ENCODE assay signal across 15 mouse cellular contexts in genomic region chr2:116165871-116166770, GRCm38 (mm10).
DNase-seq lines count a peak whose midpoint lies in the region; ATAC-seq lines count a peak whose summit lies in the region.
"Had no signal": no experiment of that assay in that cellular context is flagged by ENCODE, and none has a peak within 500 bp of the region (broad histone marks: within the 10 kb centered on the region; RNA-seq: fewer than 3 reads in every experiment).

No protein-coding gene starts in this region.

- no peaks in the 10 kb centered on the region for H3K9me3 ChIP-seq in heart, embryonic 11.5 days (replicated peaks; ENCODE audit: control insufficient read depth, low read length)
- no peaks in the 10 kb centered on the region for H3K9me3 ChIP-seq in limb, embryonic 12.5 days
- H3K9me3 ChIP-seq in limb, embryonic 10.5 days (replicated peaks) = no peaks in the 10 kb centered on the region
- no peaks in the 10 kb centered on the region for H3K9me3 ChIP-seq in neural tube, embryonic 12.5 days
- no peaks in the 10 kb centered on the region for H3K9me3 ChIP-seq in neural tube, embryonic 15.5 days (replicated peaks)
- no peaks in the 10 kb centered on the region for H3K9me3 ChIP-seq in stomach, embryonic 16.5 days (replicated peaks; ENCODE audit: control insufficient read depth, low read length)
- H3K9me3 ChIP-seq: liver, embryonic 15.5 days had no signal

- no peak overlapping the region for H3K9ac ChIP-seq in heart, embryonic 11.5 days (ENCODE audit: low read depth, low read length)
- no peak overlapping the region for H3K9ac ChIP-seq in limb, embryonic 12.5 days (replicated peaks)
- no peak overlapping the region for H3K9ac ChIP-seq in neural tube, embryonic 12.5 days
- H3K9ac ChIP-seq in neural tube, embryonic 15.5 days (replicated peaks) = no peak overlapping the region
- no peak overlapping the region for H3K9ac ChIP-seq in stomach, embryonic 16.5 days (ENCODE audit: low read length)
- H3K9ac ChIP-seq: forebrain, postnatal 0 days; liver, embryonic 15.5 days had no signal

- no peak overlapping the region for H3K4me2 ChIP-seq in heart, embryonic 11.5 days
- H3K4me2 ChIP-seq in limb, embryonic 12.5 days = no peak overlapping the region
- H3K4me2 ChIP-seq in neural tube, embryonic 12.5 days (replicated peaks) = no peak overlapping the region
- H3K4me2 ChIP-seq in neural tube, embryonic 15.5 days = no peak overlapping the region
- H3K4me2 ChIP-seq in stomach, embryonic 16.5 days (ENCODE audit: low read depth, low read length) = no peak overlapping the region
- H3K4me2 ChIP-seq: liver, embryonic 15.5 days had no signal

- no peaks in the 10 kb centered on the region for H3K36me3 ChIP-seq in heart, embryonic 11.5 days (ENCODE audit: control insufficient read depth, insufficient read depth, low read length)
- no peaks in the 10 kb centered on the region for H3K36me3 ChIP-seq in limb, embryonic 12.5 days
- H3K36me3 ChIP-seq in limb, embryonic 10.5 days = no peaks in the 10 kb centered on the region
- H3K36me3 ChIP-seq in neural tube, embryonic 12.5 days = no peaks in the 10 kb centered on the region
- H3K36me3 ChIP-seq in neural tube, embryonic 15.5 days = no peaks in the 10 kb centered on the region
- H3K36me3 ChIP-seq in stomach, embryonic 16.5 days (ENCODE audit: control insufficient read depth, insufficient read depth, low read length) = no peaks in the 10 kb centered on the region
- H3K36me3 ChIP-seq: liver, embryonic 15.5 days had no signal

- 0 out of 2 replicates have a peak, but pooled peaks have one; percentile 35 for ATAC-seq in heart, embryonic 11.5 days (replicated peaks; ENCODE audit: insufficient number of reproducible peaks, low FRiP score, low TSS enrichment)
- ATAC-seq in limb, embryonic 12.5 days (ENCODE audit: insufficient number of reproducible peaks, insufficient read depth, low FRiP score, low TSS enrichment, low read depth) = peak; percentile 37; the same call in 1 of the 2 replicates
- peak; percentile 25; the same call in 1 of the 2 replicates for ATAC-seq in neural tube, embryonic 12.5 days (ENCODE audit: low FRiP score, low read depth)
- no peak; the same call in 1 of the 2 replicates for ATAC-seq in neural tube, embryonic 15.5 days (ENCODE audit: low FRiP score)
- peak; percentile 29 for ATAC-seq in stomach, embryonic 16.5 days (ENCODE audit: insufficient read depth, low FRiP score)
- ATAC-seq: forebrain, postnatal 0 days had no signal

- intact Hi-C loops in heart, postnatal 10 days (cut with DNase I) = no loop called here

- no peak for DNase-seq in heart, postnatal 10 days
- DNase-seq in limb, embryonic 10.5 days (ENCODE audit: low spot score) = no peak
- no peak for DNase-seq in retina, embryonic 14.5 days (ENCODE audit: low spot score)
- DNase-seq: adrenal gland, adult 2 months; cerebellum, postnatal 14 days; forebrain, postnatal 0 days; gastrocnemius, adult 2 months; kidney, adult 2 months; thymus, adult 18-20 months had no signal

- no peak overlapping the region for H3K4me3 ChIP-seq in heart, embryonic 11.5 days (ENCODE audit: low read depth, low read length)
- H3K4me3 ChIP-seq in limb, embryonic 12.5 days (replicated peaks) = no peak overlapping the region
- no peak overlapping the region for H3K4me3 ChIP-seq in limb, embryonic 10.5 days
- no peak overlapping the region for H3K4me3 ChIP-seq in neural tube, embryonic 12.5 days
- no peak overlapping the region for H3K4me3 ChIP-seq in neural tube, embryonic 15.5 days (replicated peaks)
- no peak overlapping the region for H3K4me3 ChIP-seq in stomach, embryonic 16.5 days (replicated peaks; ENCODE audit: low read length)
- H3K4me3 ChIP-seq: gastrocnemius, adult 2 months; liver, embryonic 15.5 days had no signal

- no peak overlapping the region for H3K27ac ChIP-seq in heart, embryonic 11.5 days (ENCODE audit: low read depth, low read length)
- H3K27ac ChIP-seq in limb, embryonic 12.5 days = no peak overlapping the region
- no peak overlapping the region for H3K27ac ChIP-seq in limb, embryonic 10.5 days
- H3K27ac ChIP-seq in neural tube, embryonic 12.5 days = no peak overlapping the region
- no peak overlapping the region for H3K27ac ChIP-seq in neural tube, embryonic 15.5 days (replicated peaks)
- no peak overlapping the region for H3K27ac ChIP-seq in stomach, embryonic 16.5 days (ENCODE audit: low read length)
- H3K27ac ChIP-seq: gastrocnemius, adult 2 months; liver, embryonic 15.5 days had no signal

- H3K4me1 ChIP-seq in heart, embryonic 11.5 days (ENCODE audit: control insufficient read depth, insufficient read depth, low read length) = no peaks in the 10 kb centered on the region
- no peaks in the 10 kb centered on the region for H3K4me1 ChIP-seq in limb, embryonic 12.5 days (replicated peaks)
- no peaks in the 10 kb centered on the region for H3K4me1 ChIP-seq in limb, embryonic 10.5 days
- H3K4me1 ChIP-seq in neural tube, embryonic 12.5 days = no peaks in the 10 kb centered on the region
- no peaks in the 10 kb centered on the region for H3K4me1 ChIP-seq in neural tube, embryonic 15.5 days
- no peaks in the 10 kb centered on the region for H3K4me1 ChIP-seq in stomach, embryonic 16.5 days (ENCODE audit: control insufficient read depth, insufficient read depth, low read length)
- H3K4me1 ChIP-seq: liver, embryonic 15.5 days had no signal

- WGBS in heart, embryonic 11.5 days (ENCODE audit: insufficient replicate concordance) = 76% methylated on average over 16 of the region's 16 CpGs
- 85% methylated on average over 16 of the region's 16 CpGs for WGBS in limb, embryonic 12.5 days
- WGBS in limb, embryonic 10.5 days = 89% methylated on average over 16 of the region's 16 CpGs
- WGBS in neural tube, embryonic 12.5 days = 88% methylated on average over 16 of the region's 16 CpGs
- 93% methylated on average over 16 of the region's 16 CpGs for WGBS in neural tube, embryonic 15.5 days
- WGBS in stomach, embryonic 16.5 days = 85% methylated on average over 16 of the region's 16 CpGs

- H3K27me3 ChIP-seq in heart, embryonic 11.5 days (ENCODE audit: control insufficient read depth, insufficient read depth, low read length) = no peaks in the 10 kb centered on the region
- no peaks in the 10 kb centered on the region for H3K27me3 ChIP-seq in limb, embryonic 12.5 days
- no peaks in the 10 kb centered on the region for H3K27me3 ChIP-seq in limb, embryonic 10.5 days (ENCODE audit: low read depth, poor library complexity, severe bottlenecking)
- no peaks in the 10 kb centered on the region for H3K27me3 ChIP-seq in neural tube, embryonic 12.5 days (replicated peaks)
- H3K27me3 ChIP-seq in neural tube, embryonic 15.5 days (replicated peaks) = no peaks in the 10 kb centered on the region
- no peaks in the 10 kb centered on the region for H3K27me3 ChIP-seq in stomach, embryonic 16.5 days (ENCODE audit: control insufficient read depth, insufficient read depth, low read length)
- H3K27me3 ChIP-seq: liver, embryonic 15.5 days had no signal
